Mouse (Mus musculus) ZHBTc4 (cell line): ENCODE results near the gene Eno3.

Experiments used
- DNase-seq: peaks from one replicate; pipeline ENCODE4 v3.0.0-alpha.2; 2011; ENCODE audit warnings: low read depth, low spot score

The Eno3 gene

DNA sequence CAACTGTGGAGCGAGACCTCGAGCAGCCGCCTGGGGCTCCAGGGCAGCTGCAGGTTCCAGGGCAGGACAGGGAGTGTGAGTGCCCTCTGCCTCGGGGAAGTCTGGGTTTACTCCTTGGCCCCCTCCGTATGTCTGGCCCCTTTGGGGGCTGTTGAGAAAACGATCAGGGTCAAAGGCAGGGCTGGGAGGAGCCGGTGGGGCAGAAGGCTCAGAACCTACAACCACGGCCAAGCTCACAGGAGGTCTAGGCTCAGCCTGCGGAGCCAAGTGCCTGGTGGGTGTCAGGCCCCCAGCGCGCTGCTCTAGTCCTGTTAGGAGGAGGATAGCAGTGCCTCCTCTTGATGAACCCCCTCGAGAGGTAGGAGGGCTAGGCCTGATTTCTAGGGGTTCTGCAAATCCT, 24.2 kb downstream of the Eno3 start:
- DNase-seq = no peak

DNA sequence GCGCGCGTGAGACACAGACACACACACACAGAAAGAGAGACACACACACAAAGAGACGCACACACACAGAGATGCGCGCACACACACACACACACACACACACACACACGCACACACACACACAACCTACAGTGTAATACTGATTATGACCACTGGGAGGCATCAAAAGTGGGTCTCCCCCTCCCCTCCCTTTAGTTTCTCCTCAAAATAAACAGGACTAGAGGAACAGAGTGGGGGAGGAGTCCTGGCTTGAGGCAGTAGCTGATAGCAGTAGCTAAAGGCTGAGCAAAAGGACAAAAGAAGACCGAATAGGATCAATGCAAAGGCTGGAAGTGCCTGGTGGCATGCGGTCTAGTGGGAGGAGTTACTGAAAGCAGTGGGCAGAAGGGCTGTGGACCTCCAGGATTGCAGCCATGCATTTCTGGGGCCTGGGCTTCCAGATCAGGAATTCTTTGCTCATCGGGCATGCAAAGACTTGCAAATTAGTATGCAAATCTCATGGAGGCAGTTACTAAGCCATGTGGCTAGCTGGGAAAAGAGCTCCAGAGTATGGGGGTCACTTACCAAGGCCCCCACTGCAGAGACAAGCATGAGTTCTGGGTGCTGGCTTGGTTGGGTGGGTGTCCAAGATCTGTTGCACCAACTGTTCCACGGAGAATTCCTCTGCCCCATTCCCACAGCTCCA, 25.0 kb downstream of the Eno3 start:
- peak; percentile 92 for DNase-seq

DNA sequence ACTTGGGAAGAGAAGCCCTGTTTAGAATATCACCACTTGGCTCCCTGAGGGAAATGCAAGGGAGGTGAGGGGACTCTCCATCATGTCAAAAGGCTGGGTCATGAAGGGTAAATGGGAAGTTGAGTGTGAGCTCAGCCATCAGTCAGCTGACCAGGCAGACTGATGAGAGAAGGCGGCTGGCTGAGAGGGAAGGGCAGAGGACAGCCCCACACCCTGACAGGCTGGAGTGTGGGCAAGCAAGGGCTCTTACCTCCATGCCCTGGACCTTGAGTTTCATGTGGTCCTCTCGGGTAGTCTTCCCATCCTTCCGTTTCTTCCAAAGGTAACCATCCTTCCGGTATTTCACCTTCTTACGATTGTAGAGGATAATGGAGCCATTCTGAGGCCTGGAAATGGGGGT, 26.6 kb downstream of the Eno3 start:
- no peak for DNase-seq

DNA sequence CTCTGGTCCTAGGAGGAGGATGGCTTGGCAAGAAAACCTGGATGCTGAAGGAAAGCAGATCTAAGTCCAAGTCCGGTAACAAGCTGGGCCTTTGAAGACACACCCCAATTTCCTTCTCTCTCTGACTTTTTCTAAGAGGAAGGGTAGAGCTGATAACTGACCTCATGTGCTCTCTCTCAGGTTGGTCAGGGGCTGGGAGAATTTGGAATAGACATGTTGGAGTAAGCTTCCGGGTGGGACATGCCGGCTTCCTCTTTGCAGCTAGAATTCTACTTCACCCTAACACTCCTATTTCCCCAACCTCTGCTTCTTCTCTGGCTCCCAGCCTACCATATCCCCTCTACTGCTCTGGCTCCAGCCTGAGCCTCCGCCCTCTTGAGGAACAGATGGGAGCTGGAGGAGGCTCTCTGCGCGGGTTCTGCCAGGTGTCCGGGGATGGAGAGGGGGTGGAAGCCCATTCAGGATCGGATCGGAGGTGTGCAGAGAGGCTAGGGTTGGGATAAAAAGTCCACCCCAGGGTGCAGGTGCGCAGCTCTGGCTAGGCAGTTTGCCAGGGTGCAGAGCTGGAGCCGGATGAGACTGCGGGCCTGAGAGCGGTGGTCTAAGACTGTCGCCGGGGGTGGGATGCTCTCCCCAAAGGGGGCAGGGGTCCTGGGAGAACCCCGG, 30.0 kb downstream of the Eno3 start:
- DNase-seq = peak; percentile 62

DNA sequence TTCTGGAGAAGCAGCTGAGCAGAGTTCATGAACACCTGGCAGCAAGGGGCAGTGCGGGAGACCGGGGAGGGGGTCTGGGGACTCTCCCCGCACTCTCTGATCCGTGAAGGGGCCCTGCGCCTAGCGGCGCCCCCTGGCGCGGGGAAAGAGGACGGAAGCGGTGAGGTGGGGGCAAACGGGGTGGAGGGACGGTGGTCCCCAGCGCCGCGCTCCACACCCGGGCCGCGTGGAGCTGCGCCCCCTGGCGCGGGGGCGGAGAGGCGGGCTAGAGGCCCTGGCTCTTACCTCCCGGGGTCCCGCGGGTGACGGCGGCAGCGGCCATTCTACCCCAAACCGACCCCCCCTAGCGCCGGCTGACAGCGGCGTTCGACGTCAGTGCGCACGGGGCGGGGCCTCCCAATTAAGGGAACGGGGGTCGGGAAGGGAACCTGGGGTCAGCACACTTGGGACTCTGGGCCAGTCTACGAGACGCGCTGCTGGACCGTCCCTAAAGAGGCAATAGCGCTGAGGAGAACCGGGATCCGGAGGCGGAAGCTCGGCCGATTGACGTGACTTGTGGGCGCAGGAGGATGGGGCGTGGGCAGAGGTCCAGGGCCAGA, 30.7 kb downstream of the Eno3 start, which contains the start of gene Camta2:
Gene Camta2, minus strand, starts transcription at position 505 of the 599 bp plus-strand sequence.
- peak; percentile 73 for DNase-seq

DNA sequence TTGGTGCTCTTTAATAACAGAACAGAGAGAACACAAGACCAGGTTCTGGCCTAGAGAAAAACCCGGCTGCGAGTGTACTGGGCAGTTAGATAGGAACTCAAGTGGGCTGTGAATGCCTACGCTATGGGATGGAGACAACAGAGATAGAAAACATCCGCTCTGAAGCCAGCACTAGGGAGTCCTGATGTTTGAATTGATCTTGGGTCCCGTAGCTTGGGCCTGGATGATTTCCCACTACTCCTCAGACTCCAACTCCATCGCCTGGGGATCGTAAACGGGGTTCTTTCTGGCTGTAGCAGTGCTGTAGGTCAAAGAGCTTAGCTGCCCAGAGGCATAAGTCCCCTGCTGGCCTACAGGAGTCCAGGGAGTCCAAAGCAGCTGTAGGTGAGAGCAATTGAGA, 31.4 kb downstream of the Eno3 start:
- DNase-seq = no peak

DNA sequence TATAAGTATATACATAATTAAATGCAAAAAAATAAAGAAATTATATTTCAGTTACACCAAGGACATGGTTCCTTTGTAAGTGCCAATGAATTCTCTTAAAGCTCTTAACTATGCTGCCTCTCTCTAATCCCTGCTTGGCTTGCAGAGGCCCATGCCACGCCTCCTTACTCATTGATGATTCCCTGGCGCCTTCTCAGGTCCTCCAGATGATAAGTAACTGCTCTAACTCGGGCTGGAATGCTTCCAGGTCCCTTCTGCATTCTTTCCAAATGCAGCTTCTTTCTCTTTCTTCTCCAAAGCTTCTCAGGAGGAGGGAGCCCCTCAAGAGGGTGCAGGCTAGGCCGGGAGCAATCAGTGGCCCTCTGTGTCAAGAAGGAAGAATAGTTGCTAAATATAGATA, 32.6 kb downstream of the Eno3 start:
- no peak for DNase-seq

DNA sequence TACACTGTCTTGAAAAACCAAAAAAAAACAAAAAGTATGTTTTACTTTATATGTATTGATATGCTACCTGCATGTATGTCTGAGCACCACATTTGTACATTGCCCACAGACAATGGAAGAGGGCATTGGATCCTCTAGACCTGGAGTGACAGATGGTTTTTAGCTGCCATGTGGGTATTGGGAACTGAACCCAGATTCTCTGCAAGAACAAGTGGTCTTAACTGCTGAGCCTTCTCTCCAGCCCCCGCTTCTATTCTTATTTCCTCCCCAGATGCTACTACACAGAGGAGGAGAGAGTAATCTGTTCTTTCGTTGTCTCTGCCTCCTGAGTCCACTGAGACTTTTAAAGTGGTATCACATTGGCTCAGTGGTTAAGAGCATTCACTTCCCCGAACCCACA, 36.5 kb downstream of the Eno3 start:
- no peak for DNase-seq

DNA sequence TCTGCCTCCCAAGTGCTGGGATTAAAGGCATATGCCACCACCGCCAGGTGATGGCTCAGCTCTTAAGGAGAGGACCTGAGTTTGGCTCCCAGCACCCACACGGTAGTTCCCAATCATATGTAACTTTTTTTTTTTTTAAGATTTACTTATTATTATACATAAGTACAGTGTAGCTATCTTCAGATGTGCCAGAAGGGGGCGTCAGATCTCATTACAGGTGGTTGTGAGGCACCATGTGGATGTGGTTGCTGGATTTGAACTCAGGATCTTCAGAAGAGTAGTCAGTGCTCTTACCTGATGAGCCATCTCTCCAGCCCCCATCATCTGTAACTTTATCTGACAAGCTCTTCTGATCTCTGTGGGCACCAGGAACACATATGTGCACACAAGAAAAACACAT, 40.4 kb downstream of the Eno3 start:
- peak; percentile 37 for DNase-seq

DNA sequence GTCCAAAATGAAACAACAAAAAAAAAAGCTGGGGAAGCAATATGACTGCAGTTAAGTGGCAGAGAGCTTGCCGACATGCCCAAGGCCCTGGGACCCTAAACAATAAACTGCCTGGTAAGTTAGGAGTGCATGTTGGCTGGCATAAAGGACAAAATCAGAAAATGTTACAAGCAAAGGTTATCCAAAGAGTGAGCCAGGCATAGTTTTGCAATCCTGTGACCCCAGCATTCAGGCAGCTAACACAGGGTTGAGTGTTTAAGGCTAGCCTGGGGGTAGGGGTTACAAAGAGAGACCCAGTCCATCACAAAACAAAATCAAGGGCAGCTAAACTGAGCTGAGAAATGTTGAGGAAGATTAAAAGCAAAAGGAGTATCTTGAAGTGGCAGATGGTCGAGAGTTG, 42.0 kb downstream of the Eno3 start:
- DNase-seq = no peak

DNA sequence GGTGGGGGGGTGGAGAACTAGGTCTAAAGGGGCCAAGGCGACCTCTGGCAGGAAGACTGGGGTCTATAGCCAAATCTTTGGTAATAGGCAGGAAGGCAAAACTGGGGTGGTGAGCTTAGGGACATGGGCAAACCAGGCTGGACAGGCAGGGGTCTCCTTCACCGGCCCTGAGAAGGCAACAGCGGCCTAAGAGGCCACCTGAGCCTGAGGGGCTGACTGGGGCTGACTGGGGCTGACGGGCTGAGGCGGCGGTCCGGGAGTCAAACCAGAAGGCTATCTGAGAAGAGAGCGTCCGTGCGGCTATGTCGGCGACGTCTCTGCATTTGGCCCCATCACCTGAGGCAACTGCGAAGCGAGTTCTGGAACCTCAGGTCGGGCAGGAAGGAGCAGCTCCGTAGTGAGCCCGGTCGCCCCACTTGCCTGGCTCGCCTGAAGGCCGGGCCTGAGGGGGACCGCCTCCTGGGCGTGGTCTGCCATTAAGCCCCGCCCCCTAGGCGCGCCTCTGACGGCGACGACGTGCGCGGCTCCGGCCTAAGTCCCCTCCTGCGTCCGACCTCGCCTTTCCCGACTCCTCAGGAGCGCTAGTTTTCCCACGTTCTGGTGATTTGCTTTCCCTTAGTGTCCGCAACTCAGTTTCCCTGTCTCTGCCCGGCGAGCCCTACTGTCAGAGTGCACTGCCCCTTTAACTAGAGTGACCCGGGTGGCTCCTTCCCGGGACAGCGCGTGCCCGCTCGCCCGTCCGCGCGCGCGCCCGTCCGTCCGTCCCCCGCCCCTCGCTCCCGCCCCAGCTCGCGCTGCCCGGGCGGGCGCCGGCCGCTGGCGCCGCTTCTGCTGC, 42.9 kb downstream of the Eno3 start, which contains the start of the genes Inca1 and Kif1c:
Gene Inca1, minus strand, starts transcription at position 434 of the 835 bp plus-strand sequence.
Gene Kif1c, plus strand, starts transcription at position 827 of the 835 bp plus-strand sequence.
- peak; percentile 97 for DNase-seq

DNA sequence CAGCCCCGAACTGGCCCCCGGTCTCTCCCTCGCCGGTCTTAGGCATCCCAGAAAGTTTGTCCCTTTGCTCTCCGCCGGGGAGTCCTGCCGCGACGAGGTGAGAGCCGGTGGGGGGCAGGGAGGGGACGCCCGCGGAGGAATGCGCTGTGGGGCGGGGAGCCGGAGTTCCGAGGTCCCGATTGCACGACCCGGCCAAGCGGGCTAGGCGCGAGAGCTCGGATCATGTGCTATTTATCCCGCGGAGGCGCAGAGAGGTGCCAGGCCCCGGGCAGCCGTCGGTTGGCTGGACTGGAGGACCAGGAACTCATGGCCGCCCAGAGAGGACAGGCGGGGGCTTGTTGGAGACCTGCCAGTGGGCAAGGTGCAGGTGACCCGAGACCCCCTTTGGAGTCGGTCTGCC, 43.6 kb downstream of the Eno3 start:
- DNase-seq = peak; percentile 76

DNA sequence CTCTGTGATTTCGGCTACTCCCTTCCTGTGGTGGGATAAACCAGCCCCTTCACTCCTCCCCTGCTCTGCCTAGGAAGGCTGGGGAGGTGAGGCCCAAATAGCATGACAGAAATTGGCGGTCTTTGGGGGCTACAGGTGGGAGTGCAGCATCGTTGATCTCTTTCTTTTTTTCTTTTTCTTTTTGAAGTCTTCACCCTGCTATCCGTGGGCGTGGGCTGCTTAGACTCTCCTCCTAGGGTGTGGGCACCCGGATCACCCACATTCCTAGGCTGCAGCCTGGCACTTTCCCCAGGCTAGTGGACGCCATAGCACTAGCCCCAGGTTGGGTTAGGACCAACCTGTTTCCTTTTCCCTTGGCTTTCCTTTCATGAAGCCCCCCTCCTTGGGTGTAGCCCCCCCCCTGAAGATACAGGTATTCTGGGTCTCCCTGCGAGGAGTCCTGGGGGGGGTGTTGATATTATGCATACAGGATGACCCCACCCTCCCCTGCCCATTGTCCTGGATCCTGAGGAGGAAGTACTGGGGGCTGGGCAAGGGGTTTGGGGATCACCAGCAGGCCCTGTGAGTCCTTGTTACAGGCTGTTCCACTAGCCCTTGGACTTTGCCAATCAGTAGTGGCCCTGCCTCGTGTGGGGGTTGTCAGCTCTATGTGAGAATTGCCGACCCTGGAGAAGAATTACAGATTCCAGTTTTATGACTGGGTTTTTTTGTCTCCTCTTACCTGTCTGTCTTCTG, 44.4 kb downstream of the Eno3 start:
- no peak for DNase-seq

DNA sequence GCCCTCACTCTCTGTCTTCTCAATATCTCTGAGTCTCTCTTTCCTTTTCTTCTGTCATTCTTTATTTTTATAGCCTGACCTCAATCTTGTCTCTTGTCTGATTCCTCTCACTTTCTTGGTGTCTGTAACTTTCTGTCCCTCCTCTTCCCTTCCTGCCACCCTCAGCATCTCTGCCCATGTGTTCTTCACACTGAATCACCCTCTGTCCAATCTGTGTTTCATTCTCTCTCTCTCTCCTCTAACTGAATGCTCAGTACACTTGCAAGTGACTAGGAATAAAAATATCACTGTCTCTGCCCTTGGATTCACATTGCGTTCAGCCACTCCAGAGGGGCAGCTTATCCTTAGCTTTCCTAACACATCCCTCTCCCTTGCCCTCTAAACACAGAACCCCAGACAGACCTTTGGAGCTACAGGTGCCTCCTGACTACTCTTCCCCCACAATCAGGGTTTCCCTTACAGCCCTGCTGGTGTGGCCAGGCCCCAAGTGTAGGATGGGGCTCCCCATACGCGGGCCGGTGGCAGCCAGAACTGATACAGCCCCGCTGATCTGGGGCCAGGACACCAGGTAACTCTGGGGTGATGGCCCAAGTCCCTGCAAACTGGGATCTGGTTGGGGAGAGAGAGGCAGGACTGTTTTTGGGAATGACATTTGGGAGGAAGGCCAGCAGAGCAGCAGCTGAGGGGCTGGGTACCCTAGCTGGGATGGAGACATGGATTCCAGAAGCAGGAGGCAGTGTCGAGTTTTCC, 45.2 kb downstream of the Eno3 start:
- DNase-seq = no peak

DNA sequence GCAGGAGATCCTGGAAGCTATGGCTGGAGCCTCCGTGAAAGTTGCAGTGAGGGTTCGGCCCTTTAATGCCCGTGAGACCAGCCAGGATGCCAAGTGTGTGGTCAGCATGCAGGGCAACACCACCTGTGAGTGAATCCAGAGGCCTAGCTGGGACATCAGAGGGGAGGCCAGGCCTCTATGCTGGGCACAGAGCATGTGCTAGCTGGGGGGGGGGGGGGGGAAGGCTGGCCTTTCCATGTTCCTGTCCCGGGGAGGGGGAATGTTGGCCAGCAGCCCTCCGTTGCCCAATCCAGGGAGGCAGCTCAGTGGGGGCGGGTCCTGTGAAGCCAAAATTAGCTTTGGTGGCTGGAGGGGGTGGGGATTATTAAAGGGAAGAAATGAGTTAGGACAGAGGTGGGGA, 45.8 kb downstream of the Eno3 start:
- no peak for DNase-seq

DNA sequence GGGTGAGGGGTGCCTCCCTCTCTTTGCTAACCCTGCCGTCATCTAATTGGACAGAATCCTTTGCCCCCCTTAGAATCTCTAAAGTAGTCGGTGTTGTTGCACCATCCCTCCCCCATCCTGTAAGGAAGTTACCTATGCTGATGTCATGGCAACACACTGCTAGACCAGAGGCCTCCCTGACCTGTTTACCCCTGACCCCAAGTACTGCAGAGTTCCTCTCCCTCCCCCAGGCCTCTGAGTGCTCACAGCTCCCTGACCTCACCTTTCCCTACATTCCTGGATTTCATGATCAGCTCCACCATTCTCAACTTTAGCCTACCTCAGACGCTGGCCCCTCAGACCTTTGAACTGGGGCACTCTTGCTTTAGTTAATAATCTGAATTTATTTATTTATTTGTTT, 49.1 kb downstream of the Eno3 start:
- DNase-seq = no peak

DNA sequence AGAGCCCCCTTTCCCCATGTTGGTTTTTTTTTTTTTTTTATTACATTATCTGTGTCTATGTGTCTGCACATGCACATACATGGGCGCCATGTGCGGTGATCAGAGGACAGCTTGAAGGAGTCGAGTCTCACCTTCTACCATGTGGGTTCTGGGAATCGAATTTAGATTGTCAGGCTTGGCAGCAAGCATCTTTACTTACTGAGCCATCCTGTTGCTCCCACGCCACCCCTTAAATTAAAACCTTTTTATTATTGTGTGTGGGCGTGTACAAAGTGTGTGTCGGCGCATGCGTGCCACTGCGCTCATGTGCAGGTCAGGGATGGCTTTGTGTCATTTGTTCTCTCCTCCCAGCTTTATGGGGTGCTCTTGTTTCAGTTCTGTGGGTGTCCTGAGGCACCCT, 54.0 kb downstream of the Eno3 start:
- no peak for DNase-seq
